Mouse (Mus musculus) heart, embryonic 11.5 days (tissue): ENCODE measurements at regions not wholly inside any gene's neighbourhood (a gene's known extent, or its start where the extent isn't known, plus 50 kb on each side); places are given as distances from the start of the nearest gene placed in this dataset.
A peak's percentile ranks its signal among the peaks of the same experiment; 100 is the strongest.

Experiments used
- ATAC-seq: fragments of 200-750 bp; cut with Nextera tagmentation; replicated peaks from 2 replicates; pipeline ENCODE4 v1.8.0; 2017; ENCODE audit warnings: moderate library complexity; ENCODE audit not compliant: insufficient number of reproducible peaks, low FRiP score, low TSS enrichment
- H3K27ac ChIP-seq: fragments of 300-500 bp; sonication (generic); 2 replicates; pipeline ENCODE4 v1.5.1; 2014; ENCODE audit warnings: mild to moderate bottlenecking, low read depth, low read length
- H3K27me3 ChIP-seq: fragments of 300-500 bp; sonication (generic); 2 replicates; pipeline ENCODE4 v1.6.1; 2014; ENCODE audit warnings: mild to moderate bottlenecking, low read length, mixed read lengths; ENCODE audit not compliant: control insufficient read depth, insufficient read depth
- H3K36me3 ChIP-seq: fragments of 300-500 bp; sonication (generic); 2 replicates; pipeline ENCODE4 v1.6.1; 2014; ENCODE audit warnings: mild to moderate bottlenecking, low read length, moderate library complexity, mixed read lengths; ENCODE audit not compliant: control insufficient read depth, insufficient read depth
- H3K4me1 ChIP-seq: fragments of 300-500 bp; sonication (generic); 2 replicates; pipeline ENCODE4 v1.6.1; 2014; ENCODE audit warnings: low read length; ENCODE audit not compliant: control insufficient read depth, insufficient read depth
- H3K4me2 ChIP-seq: fragments of 300-500 bp; sonication (generic); 2 replicates; pipeline ENCODE4 v1.6.1; 2014; ENCODE audit warnings: mild to moderate bottlenecking, moderate library complexity
- H3K4me3 ChIP-seq: fragments of 300-500 bp; sonication (generic); 2 replicates; pipeline ENCODE4 v1.5.1; 2014; ENCODE audit warnings: low read depth, low read length
- H3K9ac ChIP-seq: fragments of 300-500 bp; sonication (generic); 2 replicates; pipeline ENCODE4 v1.6.1; 2014; ENCODE audit warnings: mild to moderate bottlenecking, low read depth, low read length, moderate library complexity
- H3K9me3 ChIP-seq: fragments of 300-500 bp; sonication (generic); replicated peaks from 2 replicates; pipeline ENCODE4 v1.6.1; 2016; ENCODE audit warnings: low read length; ENCODE audit not compliant: control insufficient read depth
- WGBS: fragments of 180-500 bp; shearing (Covaris S2); extraction: QIAGEN DNeasy Blood & Tissue Kit; methylation state at CpG from one replicate; pipeline ENCODE4 v1.1.7; 2014; ENCODE audit not compliant: insufficient replicate concordance; 5-methylcytosine and 5-hydroxymethylcytosine counted together

DNA sequence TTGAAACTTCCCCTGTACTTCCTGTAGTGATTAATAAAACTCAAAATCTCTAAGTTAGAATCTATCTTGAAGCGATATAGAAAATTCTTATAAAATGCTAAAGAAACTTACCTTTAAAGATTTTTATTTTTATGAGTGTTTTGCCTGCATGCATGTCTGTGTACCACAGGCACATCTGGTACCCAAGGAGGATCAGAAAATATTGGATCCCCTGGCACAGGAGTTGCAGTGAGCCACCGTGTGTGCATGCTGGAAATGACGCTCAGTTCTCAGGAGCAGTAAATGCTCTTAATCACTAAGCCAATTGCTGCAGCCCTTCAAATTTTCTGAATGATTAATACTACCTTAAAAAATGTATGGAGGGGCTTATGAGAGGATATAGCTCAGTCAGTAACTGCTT, 142.8 kb upstream of the 4931417E11Rik start:
- ATAC-seq, result no peak
- 74% methylated on average over 3 of the region's 3 CpGs for WGBS

DNA sequence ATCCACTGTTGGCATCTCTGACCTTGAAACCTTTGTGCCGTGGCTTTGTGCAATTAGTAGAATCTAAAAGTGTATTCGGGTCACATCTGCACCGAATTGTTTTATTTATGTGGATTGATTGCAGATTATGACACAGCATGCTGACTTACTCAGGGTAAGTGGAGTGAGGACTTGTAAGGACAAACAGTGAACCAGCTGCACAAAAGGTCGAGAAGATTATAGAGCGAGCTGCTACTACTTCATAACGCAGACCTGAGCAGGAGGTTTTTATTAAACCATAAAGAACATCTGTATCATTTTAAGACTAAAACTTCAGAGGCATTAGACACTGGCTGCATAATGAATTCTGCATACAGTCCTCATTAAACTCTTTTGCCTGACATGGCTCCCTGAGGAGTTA, 142.4 kb upstream of the 4931417E11Rik start:
- Histone ChIP-seq H3K36me3 (no peaks in the 10 kb centered on the region), H3K9ac (no peak overlapping the region), H3K27ac (no peak overlapping the region), H3K9me3 (no peaks in the 10 kb centered on the region), H3K4me1 (no peaks in the 10 kb centered on the region), H3K27me3 (no peaks in the 10 kb centered on the region), H3K4me2 (no peak overlapping the region), H3K4me3 (no peak overlapping the region)
- WGBS, result 77% methylated on average over 6 of the region's 6 CpGs
- ATAC-seq, result no peak

More for the DNA sequence above, 142.8 kb upstream of the 4931417E11Rik start:
- H3K27ac ChIP-seq, result no peak overlapping the region
- no peaks in the 10 kb centered on the region for H3K36me3 ChIP-seq
- no peaks in the 10 kb centered on the region for H3K27me3 ChIP-seq
- no peak overlapping the region for H3K4me3 ChIP-seq
- no peak overlapping the region for H3K9ac ChIP-seq
- no peaks in the 10 kb centered on the region for H3K9me3 ChIP-seq
- H3K4me1 ChIP-seq, result no peaks in the 10 kb centered on the region
- no peak overlapping the region for H3K4me2 ChIP-seq

DNA sequence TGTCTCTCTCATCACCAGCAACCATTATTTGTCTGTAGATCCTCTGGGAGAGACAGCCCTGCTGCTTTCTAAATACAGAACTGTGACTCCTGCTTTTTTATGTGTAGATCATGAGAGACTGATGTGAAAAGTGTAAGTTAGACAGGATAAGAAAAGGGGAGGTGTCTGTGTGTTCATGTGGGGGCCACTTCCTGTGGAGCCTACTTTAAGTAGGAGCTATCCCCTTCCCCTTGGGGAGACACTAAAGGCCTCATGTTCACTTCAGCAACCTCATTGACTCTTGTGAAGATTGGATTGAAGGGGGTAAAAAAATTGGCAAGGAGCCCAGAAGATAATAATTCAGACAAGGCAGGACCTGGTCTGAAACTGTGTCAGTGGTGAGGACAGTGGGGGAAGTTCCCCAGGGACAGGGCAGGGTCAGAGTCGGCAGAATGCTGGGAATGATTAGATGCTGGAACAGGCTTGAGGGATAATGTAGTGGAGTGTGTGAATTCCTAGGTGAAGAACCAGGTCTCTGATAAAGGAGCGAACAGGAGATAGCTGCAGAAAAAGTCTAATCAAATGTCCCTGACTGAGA, 140.7 kb upstream of the 4931417E11Rik start:
- H3K36me3 ChIP-seq, result no peaks in the 10 kb centered on the region
- H3K4me3 ChIP-seq, result no peak overlapping the region
- no peak overlapping the region for H3K4me2 ChIP-seq
- no peak overlapping the region for H3K9ac ChIP-seq
- H3K27ac ChIP-seq, result no peak overlapping the region
- H3K9me3 ChIP-seq, result no peaks in the 10 kb centered on the region
- peak; percentile 55; the same call in 1 of the 2 replicates for ATAC-seq
- 29% methylated on average over 2 of the region's 2 CpGs for WGBS
- no peaks in the 10 kb centered on the region for H3K27me3 ChIP-seq
- H3K4me1 ChIP-seq, result no peaks in the 10 kb centered on the region

DNA sequence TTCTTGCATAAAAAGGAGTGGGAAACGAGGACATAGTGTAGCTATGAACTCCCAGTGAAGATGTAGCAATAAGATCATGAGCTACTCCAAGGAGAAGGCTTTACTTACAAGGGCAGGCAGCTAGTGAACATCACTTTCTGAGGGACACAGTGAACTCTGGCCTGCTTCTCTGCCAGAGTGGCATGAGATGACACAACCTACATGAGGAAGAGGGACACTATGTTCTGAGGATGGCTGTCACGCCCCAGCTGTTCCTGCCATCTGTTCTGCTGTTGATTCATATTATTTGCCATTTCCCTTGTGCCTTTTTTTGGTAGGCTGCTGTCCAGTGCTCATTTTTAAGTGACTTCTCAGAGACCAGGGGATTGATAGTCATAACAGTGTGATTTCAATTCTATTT, 118.2 kb upstream of the 4931417E11Rik start:
- Histone ChIP-seq H3K4me2 (no peak overlapping the region), H3K4me1 (no peaks in the 10 kb centered on the region), H3K27me3 (no peaks in the 10 kb centered on the region), H3K9me3 (no peaks in the 10 kb centered on the region), H3K27ac (no peak overlapping the region), H3K9ac (no peak overlapping the region), H3K4me3 (no peak overlapping the region), H3K36me3 (no peaks in the 10 kb centered on the region)
- WGBS, result 70% methylated on average over 2 of the region's 2 CpGs
- ATAC-seq, result no peak

DNA sequence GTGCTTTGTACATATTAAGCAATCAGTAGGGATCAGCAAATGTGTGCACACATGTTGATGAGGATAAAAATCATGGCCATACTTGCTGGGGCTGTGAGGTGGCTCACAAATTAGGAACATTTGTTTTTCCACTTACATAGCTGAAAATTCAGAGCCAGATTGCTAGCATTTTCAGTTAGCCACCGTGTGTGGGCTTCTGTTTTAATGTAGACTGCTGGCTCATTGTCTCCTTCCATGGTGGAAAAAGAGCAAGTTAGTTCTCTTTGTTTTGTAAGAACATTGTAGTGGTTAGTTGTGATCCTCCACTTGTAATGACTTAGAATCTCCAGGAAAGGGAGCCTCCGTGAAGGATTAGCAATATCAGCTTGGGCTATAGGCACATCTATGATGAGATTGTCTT, 107.2 kb upstream of the 4931417E11Rik start:
- H3K27ac ChIP-seq, result no peak overlapping the region
- no peak overlapping the region for H3K4me2 ChIP-seq
- H3K4me3 ChIP-seq, result no peak overlapping the region
- WGBS, result 73% methylated on average over 2 of the region's 2 CpGs
- no peaks in the 10 kb centered on the region for H3K4me1 ChIP-seq
- H3K9ac ChIP-seq, result no peak overlapping the region
- no peaks in the 10 kb centered on the region for H3K9me3 ChIP-seq
- no peak for ATAC-seq
- no peaks in the 10 kb centered on the region for H3K36me3 ChIP-seq
- no peaks in the 10 kb centered on the region for H3K27me3 ChIP-seq

DNA sequence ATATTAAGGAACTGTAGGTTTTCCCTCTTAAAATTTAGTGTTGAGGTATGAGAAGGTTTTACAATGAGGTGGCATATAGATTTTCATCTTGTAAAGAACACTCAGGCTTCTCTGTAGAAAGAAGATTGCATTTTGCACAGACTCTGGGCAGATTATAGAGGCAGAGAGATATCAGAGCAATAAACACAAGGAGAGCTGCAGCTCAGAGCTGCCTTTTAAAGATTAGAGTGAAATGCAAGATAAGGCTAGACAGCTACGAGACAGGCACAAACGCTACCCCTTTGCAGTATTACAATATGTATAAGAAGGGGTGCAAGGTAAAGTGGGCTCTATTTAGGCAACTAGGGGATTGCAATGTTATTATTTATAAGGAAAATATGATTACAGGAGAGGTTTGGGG, 90.5 kb upstream of the 4931417E11Rik start:
- Histone ChIP-seq H3K27me3 (no peaks in the 10 kb centered on the region), H3K36me3 (no peaks in the 10 kb centered on the region), H3K27ac (no peak overlapping the region), H3K4me1 (no peaks in the 10 kb centered on the region), H3K9me3 (no peaks in the 10 kb centered on the region), H3K4me3 (no peak overlapping the region), H3K9ac (no peak overlapping the region), H3K4me2 (no peak overlapping the region)
- WGBS, result 21% methylated on average over 2 of the region's 2 CpGs
- ATAC-seq, result no peak

DNA sequence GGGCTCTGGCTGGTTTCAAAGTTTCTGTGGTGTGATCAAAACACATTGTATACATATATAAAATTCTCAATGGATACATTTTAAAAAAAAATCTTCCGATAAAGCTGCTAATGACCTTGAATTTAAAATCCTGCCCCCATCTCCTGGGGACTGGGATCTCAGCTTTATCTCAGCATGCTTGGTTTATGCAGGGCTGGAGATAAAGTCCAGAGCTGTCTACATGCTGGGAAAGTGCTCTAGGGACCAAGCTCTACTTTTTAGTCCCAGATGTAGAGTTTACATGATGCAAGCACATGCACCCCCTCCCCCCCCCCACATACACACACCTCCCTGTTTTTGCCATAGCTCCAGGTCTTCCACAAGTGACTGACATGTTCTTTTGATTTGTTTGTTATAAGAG, 61.1 kb upstream of the 4931417E11Rik start:
- ATAC-seq, result no peak
- no peaks in the 10 kb centered on the region for H3K9me3 ChIP-seq

DNA sequence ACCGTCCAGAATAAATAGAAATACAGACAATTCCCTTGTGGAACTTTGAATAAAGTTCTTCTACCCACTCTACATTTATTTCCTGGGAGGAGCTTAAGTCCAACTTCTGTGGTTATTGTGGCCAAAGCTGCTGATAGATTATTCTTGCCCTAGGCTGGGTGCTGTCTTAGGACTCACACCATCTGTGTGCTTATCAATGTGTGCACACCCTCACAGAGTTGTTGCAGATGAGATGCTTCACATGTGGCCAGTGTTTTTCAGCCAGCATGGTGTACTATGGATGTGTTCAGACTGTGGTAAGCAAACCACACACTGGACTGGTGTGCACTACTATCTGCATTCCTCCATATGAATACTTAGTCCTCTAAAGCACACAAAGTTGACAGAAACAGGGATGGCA, 60.6 kb upstream of the 4931417E11Rik start:
- H3K27me3 ChIP-seq, result no peaks in the 10 kb centered on the region
- no peaks in the 10 kb centered on the region for H3K36me3 ChIP-seq
- H3K9me3 ChIP-seq, result no peaks in the 10 kb centered on the region
- 87% methylated on average over 1 of the region's 1 CpGs for WGBS
- H3K9ac ChIP-seq, result no peak overlapping the region
- no peak for ATAC-seq
- no peaks in the 10 kb centered on the region for H3K4me1 ChIP-seq
- no peak overlapping the region for H3K4me2 ChIP-seq
- no peak overlapping the region for H3K4me3 ChIP-seq
- no peak overlapping the region for H3K27ac ChIP-seq

More for the DNA sequence above, 61.1 kb upstream of the 4931417E11Rik start:
- H3K4me3 ChIP-seq, result no peak overlapping the region
- 77% methylated on average over 1 of the region's 1 CpGs for WGBS
- H3K4me2 ChIP-seq, result no peak overlapping the region
- no peak overlapping the region for H3K9ac ChIP-seq
- H3K4me1 ChIP-seq, result no peaks in the 10 kb centered on the region
- no peaks in the 10 kb centered on the region for H3K27me3 ChIP-seq
- H3K36me3 ChIP-seq, result no peaks in the 10 kb centered on the region
- H3K27ac ChIP-seq, result no peak overlapping the region

DNA sequence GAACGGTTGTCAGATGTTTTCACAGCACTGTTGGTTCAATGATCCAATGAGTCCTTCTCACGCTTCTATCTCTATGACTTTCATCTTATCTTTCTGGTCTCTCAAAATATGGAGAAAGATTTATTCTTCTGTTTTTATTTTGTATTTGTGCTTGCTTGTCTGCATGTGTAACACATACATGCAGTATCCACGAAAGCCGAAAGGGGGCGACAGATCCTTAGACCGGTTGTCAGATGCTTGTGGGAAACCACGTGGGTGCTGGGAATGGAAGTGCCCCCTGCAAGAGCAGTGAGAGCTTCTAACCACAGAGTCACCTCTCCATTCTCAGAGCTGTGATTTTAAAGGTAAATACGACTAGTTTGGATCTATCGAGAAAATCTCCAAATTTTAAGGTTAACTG, 54.2 kb upstream of the 4931417E11Rik start:
- Histone ChIP-seq H3K4me1 (no peaks in the 10 kb centered on the region), H3K9me3 (no peaks in the 10 kb centered on the region), H3K4me2 (no peak overlapping the region), H3K9ac (no peak overlapping the region), H3K36me3 (no peaks in the 10 kb centered on the region), H3K27me3 (no peaks in the 10 kb centered on the region), H3K4me3 (no peak overlapping the region), H3K27ac (no peak overlapping the region)
- no peak for ATAC-seq
- 54% methylated on average over 9 of the region's 9 CpGs for WGBS
